Mouse (Mus musculus) heart, adult 2 months (tissue): ENCODE measurements around the gene Hjurp. TPM values are rescaled to one million over a fixed set of nuclear protein-coding genes. Genes with fewer than 3 reads are reported as not detected.

Source experiments
- DNase-seq, 2 experiments: peaks; one replicate each; pipeline ENCODE4 v3.0.0; 2021
- H3K27ac ChIP-seq: fragments of 200-600 bp; 2 replicates; pipeline ENCODE4 v1.8.1; 2022
- H3K27me3 ChIP-seq: fragments of 200-500 bp; 2 replicates; pipeline ENCODE4 v1.6.1; 2012; ENCODE audit warnings: mild to moderate bottlenecking, low read length, inconsistent platforms, mixed read lengths; ENCODE audit not compliant: control insufficient read depth, insufficient read depth
- H3K36me3 ChIP-seq: fragments of 200-500 bp; 2 replicates; pipeline ENCODE4 v1.6.1; 2012; ENCODE audit warnings: low read length, inconsistent platforms; ENCODE audit not compliant: control insufficient read depth, insufficient read depth
- H3K4me1 ChIP-seq: fragments of 200-500 bp; 2 replicates; pipeline ENCODE4 v1.6.1; 2011; ENCODE audit warnings: low read length; ENCODE audit not compliant: control insufficient read depth, insufficient read depth
- H3K4me3 ChIP-seq: fragments of 200-600 bp; 2 replicates; pipeline ENCODE4 v1.8.1; 2022
- H3K79me2 ChIP-seq: fragments of 200-500 bp; replicated peaks from 2 replicates; pipeline ENCODE4 v1.6.1; 2012; ENCODE audit warnings: mild to moderate bottlenecking, inconsistent platforms, low read length, moderate library complexity, mixed read lengths; ENCODE audit not compliant: control insufficient read depth, insufficient read depth
- H3K9ac ChIP-seq: fragments of 200-500 bp; 2 replicates; pipeline ENCODE4 v1.6.1; 2012; ENCODE audit warnings: low read depth, mild to moderate bottlenecking, control low read depth, inconsistent platforms, low read length, mixed read lengths
- CTCF ChIP-seq: fragments of 200-600 bp; IDR thresholded peaks from 2 replicates; pipeline ENCODE4 v1.8.1; 2022; ENCODE audit warnings: antibody characterized with exemption, mild to moderate bottlenecking, moderate library complexity
- EP300 ChIP-seq: fragments of 200-500 bp; IDR thresholded peaks from 2 replicates; pipeline ENCODE4 v1.6.1; 2011; ENCODE audit warnings: low read depth, low read length, control low read depth; ENCODE audit not compliant: insufficient read depth
- POLR2A ChIP-seq: fragments of 200-500 bp; IDR thresholded peaks from 2 replicates; pipeline ENCODE4 v1.6.1; 2011; ENCODE audit warnings: mild to moderate bottlenecking, low read depth, low read length, control low read depth; ENCODE audit not compliant: insufficient read depth
- WGBS: fragments of 180-500 bp; shearing (Covaris S2); methylation state at CpG from one replicate; pipeline ENCODE4 v1.1.7; 2018; 5-methylcytosine and 5-hydroxymethylcytosine counted together
- intact Hi-C: fragments of 180-260 bp; cut with DNase I; formaldehyde crosslinking; loops from one replicate; pipeline ENCODE4 v1.15.1; 2025
- polyA plus RNA-seq: library from polyadenylated mRNA; depleted of rRNA; stranded (reverse); fragments of >200 nt; gene quantifications from 2 replicates; pipeline ENCODE4 v1.2.3, GENCODE M21; 2012
- total RNA-seq, 2 experiments: library from RNA; stranded (reverse); gene quantifications; 2 replicates each; pipeline ENCODE4 v1.2.3; 2021

The Hjurp gene
- total and polyA plus RNA-seq, 3 experiments: 8.7 to 23.9 (median 11.5) TPM

- no peak overlapping the region for H3K9ac ChIP-seq
- WGBS: 69% methylated on average over 7 of the region's 7 CpGs
- no peaks in the 10 kb centered on the region for H3K36me3 ChIP-seq
- H3K79me2 ChIP-seq: no peaks in the 10 kb centered on the region
- H3K27me3 ChIP-seq: no peaks in the 10 kb centered on the region
- no peak for TF ChIP-seq POLR2A
- TF ChIP-seq EP300: no peak
- no peak for TF ChIP-seq CTCF
- intact Hi-C loops: no loop called here
- no peaks in the 10 kb centered on the region for H3K4me1 ChIP-seq
- DNase-seq: peak in 1 of 2 experiments; percentile 8
- H3K27ac ChIP-seq: no peak overlapping the region
- H3K4me3 ChIP-seq: no peak overlapping the region
Measured at GRCm38 (mm10) chr1:88230421-88230820, 47.0 kb downstream of the Hjurp start.

- H3K79me2 ChIP-seq: no peaks in the 10 kb centered on the region
- 75% methylated on average over 5 of the region's 5 CpGs for WGBS
- DNase-seq: peak; percentile 23 to 33
- no peaks in the 10 kb centered on the region for H3K27me3 ChIP-seq
- no peak overlapping the region for H3K9ac ChIP-seq
- H3K4me1 ChIP-seq: no peaks in the 10 kb centered on the region
- no peak overlapping the region for H3K27ac ChIP-seq
- intact Hi-C loops: no loop called here
- TF ChIP-seq POLR2A (no peak), EP300 (no peak), CTCF (no peak)
- H3K36me3 ChIP-seq: no peaks in the 10 kb centered on the region
- no peak overlapping the region for H3K4me3 ChIP-seq
Measured at GRCm38 (mm10) chr1:88229986-88230385, 47.4 kb downstream of the Hjurp start.

GRCm38 (mm10) chr1:88229566-88229965, 47.9 kb downstream of the Hjurp start:
- Histone ChIP-seq H3K79me2 (no peaks in the 10 kb centered on the region), H3K9ac (no peak overlapping the region), H3K36me3 (no peaks in the 10 kb centered on the region), H3K27ac (no peak overlapping the region), H3K4me3 (no peak overlapping the region), H3K4me1 (no peaks in the 10 kb centered on the region), H3K27me3 (no peaks in the 10 kb centered on the region)
- intact Hi-C loops: no loop called here
- 66% methylated on average over 3 of the region's 3 CpGs for WGBS
- DNase-seq: peak in 1 of 2 experiments; percentile 22
- TF ChIP-seq POLR2A (no peak), EP300 (no peak), CTCF (no peak)

DNA sequence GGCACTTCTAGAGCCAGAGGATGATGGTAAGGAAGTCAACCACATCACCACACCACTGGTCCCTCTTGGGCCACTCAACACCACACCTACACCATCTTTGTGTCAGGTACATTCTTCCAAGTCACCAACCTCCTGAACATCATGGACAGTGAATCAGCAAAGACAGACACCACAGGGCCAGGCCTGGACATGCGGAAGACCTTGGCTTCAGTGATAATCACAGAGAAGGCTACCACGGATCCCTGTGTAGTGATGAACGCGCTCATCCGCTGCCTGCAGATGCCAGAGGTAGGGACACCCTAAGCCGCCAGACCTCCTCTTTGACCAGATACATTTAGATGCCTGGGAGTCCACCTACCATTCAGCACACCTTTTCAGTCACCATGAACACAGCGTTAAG, 49.3 kb downstream of the Hjurp start:
- TF ChIP-seq POLR2A: no peak
- TF ChIP-seq EP300: no peak
- no peak for TF ChIP-seq CTCF
- no peak overlapping the region for H3K27ac ChIP-seq
- no peaks in the 10 kb centered on the region for H3K27me3 ChIP-seq
- no peaks in the 10 kb centered on the region for H3K79me2 ChIP-seq
- no peak overlapping the region for H3K9ac ChIP-seq
- no peaks in the 10 kb centered on the region for H3K4me1 ChIP-seq
- intact Hi-C loops: no loop called here
- no peak overlapping the region for H3K4me3 ChIP-seq
- peak; percentile 18 to 28 for DNase-seq
- 66% methylated on average over 7 of the region's 7 CpGs for WGBS
- no peaks in the 10 kb centered on the region for H3K36me3 ChIP-seq

GRCm38 (mm10) chr1:88227482-88227881, 50.0 kb downstream of the Hjurp start:
- intact Hi-C loops: no loop called here

GRCm38 (mm10) chr1:88226670-88227379, 50.6 kb downstream of the Hjurp start, which contains the start of gene Mroh2a:
Gene Mroh2a, plus strand, starts transcription at chr1:88226986.
- H3K4me1 ChIP-seq: no peaks in the 10 kb centered on the region
- intact Hi-C loops: no loop called here
- H3K79me2 ChIP-seq: no peaks in the 10 kb centered on the region
- H3K9ac ChIP-seq: no peak within 1 kb of the TSS
- DNase-seq: peak; percentile 33 to 50
- no peaks in the 10 kb centered on the region for H3K36me3 ChIP-seq
- WGBS: 39% methylated on average over 5 of the region's 5 CpGs
- no peak within 1 kb of the TSS for H3K4me3 ChIP-seq
- no peaks in the 10 kb centered on the region for H3K27me3 ChIP-seq
- TF ChIP-seq POLR2A: no peak
- no peak for TF ChIP-seq EP300
- no peak for TF ChIP-seq CTCF
- no peak within 1 kb of the TSS for H3K27ac ChIP-seq

More at GRCm38 (mm10) chr1:88227482-88227881, 50.0 kb downstream of the Hjurp start:
- Histone ChIP-seq H3K36me3 (no peaks in the 10 kb centered on the region), H3K4me1 (no peaks in the 10 kb centered on the region), H3K79me2 (no peaks in the 10 kb centered on the region), H3K27ac (no peak overlapping the region), H3K9ac (no peak overlapping the region), H3K4me3 (no peak overlapping the region), H3K27me3 (no peaks in the 10 kb centered on the region)
- TF ChIP-seq CTCF (no peak), EP300 (no peak)
- DNase-seq: peak; percentile 20 to 28
- 48% methylated on average over 2 of the region's 2 CpGs for WGBS
